Mouse (Mus musculus) bone marrow macrophage, adult 2 months (primary cell): ENCODE data around the gene Trim28.

Source experiments
- CTCF ChIP-seq: IDR thresholded peaks from 2 replicates; pipeline ENCODE4 v1.5.1; 2012; ENCODE audit warnings: low read depth, mild to moderate bottlenecking, low read length, moderate library complexity
- POLR2A ChIP-seq: IDR thresholded peaks from 2 replicates; pipeline ENCODE4 v1.6.1; 2012; ENCODE audit warnings: mild to moderate bottlenecking, low read depth, low read length, borderline replicate concordance

- no peak for TF ChIP-seq CTCF
- TF ChIP-seq POLR2A = no peak
Observed at GRCm38 (mm10) chr7:13035211-13035855, 36.4 kb downstream of the Trim28 start.
